Mouse (Mus musculus) hindbrain, embryonic 13.5 days (tissue): ENCODE measurements at regions not wholly inside any gene's neighbourhood (a gene's known extent, or its start where the extent isn't known, plus 50 kb on each side); places are given as distances from the start of the nearest gene placed in this dataset.

Source experiments
- ATAC-seq: fragments of 200-750 bp; cut with Nextera tagmentation; 2 replicates; pipeline ENCODE4 v1.8.0; 2017; ENCODE audit warnings: moderate TSS enrichment; ENCODE audit not compliant: low FRiP score
- H3K27ac ChIP-seq: fragments of 300-500 bp; sonication (generic); 2 replicates; pipeline ENCODE4 v1.5.1; 2015; ENCODE audit warnings: inconsistent platforms, mild to moderate bottlenecking, moderate library complexity
- H3K27me3 ChIP-seq: fragments of 300-500 bp; sonication (generic); 2 replicates; pipeline ENCODE4 v1.6.1; 2015; ENCODE audit warnings: mild to moderate bottlenecking, inconsistent platforms
- H3K36me3 ChIP-seq: fragments of 300-500 bp; sonication (generic); 2 replicates; pipeline ENCODE4 v1.6.1; 2015; ENCODE audit warnings: mild to moderate bottlenecking, inconsistent platforms
- H3K4me1 ChIP-seq: fragments of 300-500 bp; sonication (generic); replicated peaks from 2 replicates; pipeline ENCODE4 v1.6.1; 2015; ENCODE audit warnings: inconsistent platforms
- H3K4me2 ChIP-seq: fragments of 300-500 bp; sonication (generic); 2 replicates; pipeline ENCODE4 v1.6.1; 2015; ENCODE audit warnings: inconsistent platforms, mild to moderate bottlenecking, moderate library complexity
- H3K4me3 ChIP-seq: fragments of 300-500 bp; sonication (generic); 2 replicates; pipeline ENCODE4 v1.5.1; 2015; ENCODE audit warnings: mild to moderate bottlenecking, inconsistent platforms
- H3K9ac ChIP-seq: fragments of 300-500 bp; sonication (generic); 2 replicates; pipeline ENCODE4 v1.6.1; 2015; ENCODE audit warnings: mild to moderate bottlenecking, inconsistent platforms
- H3K9me3 ChIP-seq: fragments of 300-500 bp; sonication (generic); 2 replicates; pipeline ENCODE4 v1.6.1; 2016; ENCODE audit warnings: inconsistent platforms
- WGBS: fragments of 180-500 bp; shearing (Covaris S2); methylation state at CpG from one replicate; pipeline ENCODE4 v1.1.7; 2015; 5-methylcytosine and 5-hydroxymethylcytosine counted together

DNA sequence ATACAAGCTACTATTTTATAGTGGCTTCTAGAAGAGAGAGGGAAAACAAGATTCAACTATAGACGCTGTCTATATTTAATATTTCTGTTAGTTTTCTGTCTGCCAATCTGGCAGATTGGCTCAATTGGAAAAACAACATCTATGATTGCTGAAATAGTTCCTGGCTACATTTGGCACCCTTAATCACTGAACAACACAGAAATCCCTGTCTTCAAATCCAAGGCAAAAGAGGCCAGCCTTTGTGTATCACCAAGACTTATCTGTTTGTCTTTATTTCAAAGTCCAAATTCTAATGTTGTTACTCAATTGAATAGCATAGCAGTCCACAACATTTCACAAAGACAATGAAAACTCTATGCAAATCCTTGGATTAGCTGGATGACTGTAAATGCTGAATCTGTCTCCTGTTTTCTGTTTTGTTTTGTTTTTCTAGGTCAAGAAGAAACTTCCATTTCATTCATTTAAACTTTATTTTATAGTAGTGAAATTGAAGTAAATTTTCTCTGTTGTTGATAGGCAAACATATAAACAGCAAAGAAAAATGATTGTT lies 265.1 kb upstream of the Gm9747 start:
- no peak overlapping the region for H3K27ac ChIP-seq
- no peak overlapping the region for H3K9ac ChIP-seq
- 92% methylated on average over 1 of the region's 1 CpGs for WGBS
- H3K9me3 ChIP-seq: no peaks in the 10 kb centered on the region
- H3K36me3 ChIP-seq: no peaks in the 10 kb centered on the region
- no peak for ATAC-seq
- H3K4me3 ChIP-seq: no peak overlapping the region
- no peaks in the 10 kb centered on the region for H3K27me3 ChIP-seq
- no peaks in the 10 kb centered on the region for H3K4me1 ChIP-seq
- H3K4me2 ChIP-seq: no peak overlapping the region

DNA sequence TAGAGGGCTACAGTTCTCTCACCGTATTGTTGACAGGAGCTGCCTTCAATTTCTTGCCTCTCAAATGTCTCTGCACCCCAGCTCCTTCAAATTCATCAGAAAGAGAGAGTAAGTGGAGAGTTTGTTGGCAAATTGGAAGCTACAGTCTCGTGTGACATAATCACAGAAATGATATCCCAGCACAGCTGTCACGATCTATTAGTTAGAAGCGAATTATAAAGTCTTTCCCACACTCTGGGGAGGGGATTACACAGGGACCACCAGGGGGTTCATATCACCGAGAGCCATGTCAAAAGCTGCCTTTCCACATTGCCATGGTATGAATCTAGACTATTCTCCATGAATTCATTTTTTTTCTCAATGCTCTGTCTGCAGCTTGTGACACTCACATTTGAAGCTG lies 260.3 kb upstream of the Gm9747 start:
- H3K9me3 ChIP-seq: no peaks in the 10 kb centered on the region
- WGBS: 82% methylated on average over 5 of the region's 5 CpGs
- no peaks in the 10 kb centered on the region for H3K4me1 ChIP-seq
- H3K27me3 ChIP-seq: no peaks in the 10 kb centered on the region
- H3K36me3 ChIP-seq: no peaks in the 10 kb centered on the region
- H3K27ac ChIP-seq: no peak overlapping the region
- H3K4me2 ChIP-seq: no peak overlapping the region
- no peak for ATAC-seq
- H3K4me3 ChIP-seq: no peak overlapping the region
- H3K9ac ChIP-seq: no peak overlapping the region

DNA sequence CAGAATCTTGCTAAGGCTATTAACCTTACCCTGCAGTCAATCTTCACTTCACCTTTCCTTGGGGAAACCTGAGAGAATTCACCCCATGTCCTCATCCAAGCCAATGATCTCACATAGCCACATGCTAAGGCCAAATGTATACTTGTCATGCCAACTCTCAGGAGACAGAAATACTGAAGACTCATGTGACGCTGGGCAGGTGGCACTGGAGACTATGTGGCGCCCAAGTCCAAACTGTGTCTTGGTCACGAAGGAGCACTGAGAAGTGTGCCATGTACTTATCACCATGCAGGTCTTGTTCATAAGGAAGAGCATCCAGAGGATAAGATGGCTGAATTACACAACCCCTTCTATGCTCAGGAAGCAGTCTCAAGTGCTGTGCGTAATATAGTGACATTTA lies 259.4 kb upstream of the Gm9747 start:
- H3K27me3 ChIP-seq: no peaks in the 10 kb centered on the region
- H3K9ac ChIP-seq: no peak overlapping the region
- H3K4me3 ChIP-seq: no peak overlapping the region
- H3K27ac ChIP-seq: no peak overlapping the region
- 91% methylated on average over 4 of the region's 4 CpGs for WGBS
- H3K4me1 ChIP-seq: no peaks in the 10 kb centered on the region
- no peak for ATAC-seq
- H3K36me3 ChIP-seq: no peaks in the 10 kb centered on the region
- H3K9me3 ChIP-seq: no peaks in the 10 kb centered on the region
- H3K4me2 ChIP-seq: no peak overlapping the region

DNA sequence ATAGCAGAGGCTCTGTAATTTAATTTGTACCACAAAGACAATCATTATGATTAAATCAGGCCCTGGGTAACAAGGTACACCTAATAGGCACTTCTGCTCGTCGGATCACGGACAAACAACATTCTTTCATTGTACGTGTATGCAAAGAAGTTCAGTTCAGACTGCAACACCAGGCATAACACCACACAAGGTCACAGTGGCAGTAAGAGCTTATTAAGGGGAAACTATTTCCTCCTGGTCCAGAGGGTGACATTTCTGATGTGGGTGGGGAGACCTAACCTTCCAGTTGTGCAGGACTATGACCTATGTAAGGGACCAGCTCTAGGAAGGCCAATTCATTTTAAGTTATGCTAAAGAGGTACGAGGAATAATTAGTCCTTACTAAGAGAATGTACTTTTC lies 225.0 kb upstream of the Gm9747 start:
- no peak overlapping the region for H3K9ac ChIP-seq
- H3K4me2 ChIP-seq: no peak overlapping the region
- no peaks in the 10 kb centered on the region for H3K4me1 ChIP-seq
- no peaks in the 10 kb centered on the region for H3K27me3 ChIP-seq
- no peak for ATAC-seq
- 77% methylated on average over 5 of the region's 5 CpGs for WGBS
- H3K9me3 ChIP-seq: no peaks in the 10 kb centered on the region
- H3K4me3 ChIP-seq: no peak overlapping the region
- no peaks in the 10 kb centered on the region for H3K36me3 ChIP-seq
- H3K27ac ChIP-seq: no peak overlapping the region

DNA sequence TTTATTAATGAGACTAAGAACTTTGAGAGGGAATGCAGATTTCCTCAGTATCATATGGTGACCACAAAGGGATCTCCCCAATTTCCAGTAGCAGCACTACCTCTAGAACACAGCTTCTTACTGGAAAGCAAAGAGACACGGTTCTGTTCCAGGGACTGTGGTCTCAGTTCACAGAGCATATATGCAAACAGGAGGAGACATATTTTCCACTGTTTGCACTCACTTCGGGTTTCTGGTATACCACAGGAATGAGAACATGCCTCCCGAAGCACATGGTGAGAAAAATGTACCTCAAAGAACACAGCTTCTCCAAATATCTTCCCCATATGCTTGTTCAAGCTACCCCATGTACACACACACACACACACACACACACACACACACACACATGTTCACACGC lies 224.1 kb upstream of the Gm9747 start:
- ATAC-seq: no peak
- H3K27ac ChIP-seq: no peak overlapping the region
- no peak overlapping the region for H3K4me2 ChIP-seq
- H3K4me1 ChIP-seq: no peaks in the 10 kb centered on the region
- 91% methylated on average over 4 of the region's 4 CpGs for WGBS
- no peaks in the 10 kb centered on the region for H3K9me3 ChIP-seq
- no peak overlapping the region for H3K4me3 ChIP-seq
- H3K9ac ChIP-seq: no peak overlapping the region
- no peaks in the 10 kb centered on the region for H3K27me3 ChIP-seq
- no peaks in the 10 kb centered on the region for H3K36me3 ChIP-seq

DNA sequence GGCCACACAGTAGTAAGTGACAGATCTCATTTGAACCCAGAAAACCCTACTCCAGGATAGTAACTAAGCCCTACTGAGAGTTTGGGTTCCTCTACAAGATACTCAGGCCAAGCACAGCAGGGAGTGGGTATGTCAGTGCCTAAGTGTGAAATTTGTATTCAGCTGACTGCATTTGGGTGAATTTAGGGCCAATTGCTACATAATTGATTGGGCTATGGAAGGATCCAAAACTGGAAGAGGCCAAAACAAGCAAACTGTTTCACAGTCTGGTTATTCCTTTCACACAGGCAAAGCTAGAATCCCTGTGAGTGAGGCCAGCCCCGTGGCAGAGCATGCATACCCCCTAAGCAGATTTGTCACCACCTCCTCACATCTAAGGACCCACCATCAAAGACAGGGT lies 221.9 kb upstream of the Gm9747 start:
- no peaks in the 10 kb centered on the region for H3K4me1 ChIP-seq
- ATAC-seq: no peak
- H3K4me3 ChIP-seq: no peak overlapping the region
- H3K27ac ChIP-seq: no peak overlapping the region
- no peaks in the 10 kb centered on the region for H3K9me3 ChIP-seq
- no peaks in the 10 kb centered on the region for H3K27me3 ChIP-seq
- no peaks in the 10 kb centered on the region for H3K36me3 ChIP-seq
- no peak overlapping the region for H3K9ac ChIP-seq
- no peak overlapping the region for H3K4me2 ChIP-seq
- 52% methylated on average over 1 of the region's 1 CpGs for WGBS

DNA sequence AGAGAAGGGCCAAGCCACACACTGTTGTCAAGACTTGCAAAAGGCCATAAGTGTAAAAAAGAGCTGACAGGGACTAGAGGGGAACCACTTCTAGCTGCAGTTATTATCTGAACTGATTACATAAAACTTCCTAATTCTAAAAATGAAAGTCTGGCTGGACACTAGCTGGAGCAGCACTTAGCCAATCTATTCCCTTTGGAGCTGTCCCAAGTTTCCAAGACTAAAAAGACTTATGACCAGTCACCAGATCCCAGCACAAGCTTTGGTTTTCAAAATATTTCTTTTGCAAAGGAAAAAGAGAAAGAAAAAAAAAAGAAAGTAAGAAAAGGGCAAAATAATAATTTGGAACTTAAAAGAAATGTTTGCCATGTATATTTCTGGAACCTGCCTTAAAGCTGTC lies 217.6 kb upstream of the Gm9747 start:
- Histone ChIP-seq H3K9me3 (no peaks in the 10 kb centered on the region), H3K4me1 (no peaks in the 10 kb centered on the region), H3K36me3 (no peaks in the 10 kb centered on the region), H3K4me2 (no peak overlapping the region), H3K27me3 (no peaks in the 10 kb centered on the region), H3K4me3 (no peak overlapping the region), H3K9ac (no peak overlapping the region), H3K27ac (no peak overlapping the region)
- no peak for ATAC-seq

DNA sequence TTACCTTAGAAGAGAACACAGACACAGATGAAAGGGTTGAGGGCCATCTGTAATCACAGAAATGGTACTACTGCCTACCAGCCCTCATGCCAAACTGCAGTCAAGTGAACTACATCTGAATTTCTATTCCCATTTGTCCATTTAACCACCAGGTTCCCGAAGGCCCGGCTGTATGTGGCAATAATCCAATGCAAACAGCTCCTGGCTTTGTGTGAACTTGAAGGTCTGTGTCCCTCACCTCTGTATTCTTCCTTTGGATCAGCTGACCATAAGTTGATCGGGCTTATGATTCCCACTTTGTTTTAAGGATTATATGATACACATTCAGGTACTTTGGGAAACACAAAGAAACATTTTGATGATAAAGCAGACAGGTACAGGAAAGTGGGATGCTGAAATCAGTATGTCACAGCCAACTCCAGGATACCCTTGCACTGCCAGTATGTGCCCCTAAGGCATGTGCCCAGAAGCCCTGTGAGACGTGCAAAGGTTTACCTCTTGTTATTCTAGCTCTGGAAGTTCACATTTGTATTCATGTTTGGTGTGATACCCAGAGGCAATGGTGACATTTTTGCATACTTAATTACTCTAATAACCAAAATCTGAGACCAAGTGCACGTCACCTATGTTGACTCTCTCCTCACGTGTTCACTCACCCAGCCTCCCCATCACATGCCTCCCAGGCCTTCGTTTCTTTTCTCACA lies 214.1 kb upstream of the Gm9747 start:
- H3K4me1 ChIP-seq: no peaks in the 10 kb centered on the region
- no peak overlapping the region for H3K9ac ChIP-seq
- H3K36me3 ChIP-seq: no peaks in the 10 kb centered on the region
- H3K27me3 ChIP-seq: no peaks in the 10 kb centered on the region
- H3K27ac ChIP-seq: no peak overlapping the region
- H3K4me2 ChIP-seq: no peak overlapping the region
- no peak overlapping the region for H3K4me3 ChIP-seq
- 78% methylated on average over 7 of the region's 7 CpGs for WGBS
- H3K9me3 ChIP-seq: no peaks in the 10 kb centered on the region
- ATAC-seq: no peak

DNA sequence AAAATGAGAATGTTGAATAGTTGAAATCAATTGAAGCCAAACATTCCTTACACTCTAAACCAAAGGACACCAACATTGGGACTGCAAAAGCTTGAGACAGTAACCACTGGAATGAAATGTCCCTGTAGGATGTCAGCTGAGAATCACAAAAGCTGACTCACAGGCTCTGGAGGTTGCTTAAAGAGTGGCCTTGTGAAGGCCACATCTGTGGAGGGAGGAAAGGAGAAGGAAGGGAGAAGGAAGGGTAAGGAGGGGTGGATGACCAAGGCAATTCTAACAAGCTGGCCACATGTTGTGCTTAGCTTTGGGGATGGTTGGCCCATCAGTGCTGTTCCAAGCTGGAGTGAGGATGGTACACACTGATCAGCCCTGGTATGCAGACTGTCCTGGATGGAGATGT lies 205.2 kb upstream of the Gm9747 start:
- ATAC-seq: no peak
- no peaks in the 10 kb centered on the region for H3K27me3 ChIP-seq

DNA sequence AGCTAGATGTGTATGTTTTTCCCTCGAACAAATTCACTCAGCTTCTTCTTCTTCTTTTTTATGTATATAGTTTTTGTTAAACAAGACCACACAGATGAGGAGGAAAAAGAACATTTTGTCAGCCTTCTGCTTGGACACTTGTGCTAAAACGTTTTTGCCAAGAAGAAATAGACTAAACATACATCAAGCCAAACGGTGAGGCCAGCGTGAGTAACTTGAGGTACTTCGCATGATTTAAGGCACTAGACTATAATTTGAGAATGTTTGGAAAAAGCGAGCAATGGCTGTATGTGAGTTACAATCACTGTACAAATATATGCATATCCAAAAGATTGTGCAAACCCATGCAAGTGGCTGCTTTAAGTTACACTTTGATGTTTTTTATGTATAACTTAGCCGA lies 201.8 kb upstream of the Gm9747 start:
- Histone ChIP-seq H3K9ac (no peak overlapping the region), H3K4me1 (no peaks in the 10 kb centered on the region), H3K9me3 (no peaks in the 10 kb centered on the region), H3K27ac (no peak overlapping the region), H3K4me2 (no peak overlapping the region), H3K36me3 (no peaks in the 10 kb centered on the region), H3K4me3 (no peak overlapping the region), H3K27me3 (no peaks in the 10 kb centered on the region)
- no peak for ATAC-seq
- 82% methylated on average over 7 of the region's 7 CpGs for WGBS

More for the DNA sequence above, 205.2 kb upstream of the Gm9747 start:
- no peaks in the 10 kb centered on the region for H3K36me3 ChIP-seq
- no peaks in the 10 kb centered on the region for H3K9me3 ChIP-seq
- no peak overlapping the region for H3K9ac ChIP-seq
- no peak overlapping the region for H3K4me2 ChIP-seq
- no peaks in the 10 kb centered on the region for H3K4me1 ChIP-seq
- no peak overlapping the region for H3K27ac ChIP-seq
- no peak overlapping the region for H3K4me3 ChIP-seq

DNA sequence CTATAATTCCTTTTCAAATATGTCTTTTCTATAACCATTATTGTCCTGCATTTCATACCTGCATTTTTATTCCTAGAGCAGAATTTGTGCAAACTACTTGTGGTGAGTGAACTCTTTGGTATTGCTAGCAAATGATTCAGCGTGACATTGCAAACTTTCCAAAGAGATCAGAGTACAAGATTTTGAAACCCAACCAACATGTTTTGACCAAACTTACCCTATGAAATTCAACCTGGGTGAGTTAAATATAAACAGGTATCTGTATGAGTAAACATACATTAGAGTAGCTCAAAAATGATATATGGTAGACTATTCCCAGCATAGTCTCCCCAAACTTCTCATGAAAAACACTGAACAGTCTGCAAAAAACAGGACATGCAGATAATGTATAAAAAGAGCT lies 200.5 kb upstream of the Gm9747 start:
- no peaks in the 10 kb centered on the region for H3K27me3 ChIP-seq
- whole genome bisulfite sequencing: 98% methylated on average over 1 of the region's 1 CpGs
- no peaks in the 10 kb centered on the region for H3K9me3 ChIP-seq
- no peak overlapping the region for H3K4me3 ChIP-seq
- no peak overlapping the region for H3K9ac ChIP-seq
- H3K36me3 ChIP-seq: no peaks in the 10 kb centered on the region
- no peak overlapping the region for H3K27ac ChIP-seq
- no peaks in the 10 kb centered on the region for H3K4me1 ChIP-seq
- no peak for ATAC-seq
- H3K4me2 ChIP-seq: no peak overlapping the region

DNA sequence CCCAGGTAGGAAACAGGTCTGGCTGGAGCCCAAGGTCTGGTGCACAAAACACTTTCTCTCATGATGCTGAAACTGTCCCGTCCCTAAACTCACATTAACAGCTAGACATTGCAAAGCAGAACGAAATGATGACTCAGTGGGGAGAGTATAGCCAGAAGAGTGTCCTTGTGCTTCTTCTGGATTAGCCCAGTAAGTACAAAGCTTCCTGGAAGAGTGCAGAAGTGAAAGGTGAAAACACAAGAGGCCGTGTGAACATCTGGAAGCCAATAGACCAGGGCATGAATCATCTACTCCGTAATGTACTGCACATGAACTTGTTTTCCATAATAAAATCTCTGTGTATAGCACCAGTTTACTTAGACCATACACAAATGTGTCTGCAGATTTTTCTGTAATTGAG lies 194.7 kb upstream of the Gm9747 start:
- WGBS: 95% methylated on average over 4 of the region's 4 CpGs
- no peaks in the 10 kb centered on the region for H3K36me3 ChIP-seq
- no peak overlapping the region for H3K9ac ChIP-seq
- H3K9me3 ChIP-seq: no peaks in the 10 kb centered on the region
- ATAC-seq: no peak
- no peak overlapping the region for H3K4me2 ChIP-seq
- H3K27me3 ChIP-seq: no peaks in the 10 kb centered on the region
- H3K27ac ChIP-seq: no peak overlapping the region
- no peak overlapping the region for H3K4me3 ChIP-seq
- H3K4me1 ChIP-seq: no peaks in the 10 kb centered on the region

DNA sequence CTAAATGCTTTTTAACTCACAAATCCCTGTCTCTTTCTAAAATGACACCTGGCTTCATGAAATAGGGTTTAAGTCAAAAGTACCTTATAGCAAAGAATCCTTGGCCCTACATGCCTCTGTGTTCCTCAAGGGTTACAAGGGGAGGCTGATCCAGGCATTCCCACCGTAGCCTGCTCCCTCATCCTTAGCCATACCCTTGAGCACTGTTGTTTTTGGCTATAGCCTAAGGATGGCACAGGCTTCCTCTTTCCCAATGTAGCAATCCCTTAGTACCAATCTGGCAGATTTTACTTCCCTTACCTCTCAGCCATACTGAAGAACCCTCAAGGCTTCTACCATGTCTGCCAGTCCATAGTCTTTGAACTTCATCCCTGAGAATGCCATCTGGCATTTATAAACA lies 194.2 kb upstream of the Gm9747 start:
- Histone ChIP-seq H3K4me1 (no peaks in the 10 kb centered on the region), H3K4me3 (no peak overlapping the region), H3K9me3 (no peaks in the 10 kb centered on the region), H3K4me2 (no peak overlapping the region), H3K27ac (no peak overlapping the region), H3K27me3 (no peaks in the 10 kb centered on the region), H3K36me3 (no peaks in the 10 kb centered on the region), H3K9ac (no peak overlapping the region)
- 95% methylated on average over 1 of the region's 1 CpGs for WGBS
- no peak for ATAC-seq
